Mouse (Mus musculus) cortical plate, adult 2 months (tissue): ENCODE measurements around the gene Tcf7l2.

ENCODE experiments used
- CTCF ChIP-seq: fragments of 200-500 bp; IDR thresholded peaks from 2 replicates; pipeline ENCODE4 v1.5.1; 2011; ENCODE audit warnings: mild to moderate bottlenecking, control low read depth, low read length; ENCODE audit not compliant: insufficient read depth; ENCODE audit errors: extremely low read depth
- POLR2A ChIP-seq: fragments of 200-500 bp; IDR thresholded peaks from 2 replicates; pipeline ENCODE4 v1.6.1; 2011; ENCODE audit warnings: mild to moderate bottlenecking, low read length, control low read depth; ENCODE audit not compliant: insufficient read depth; ENCODE audit errors: extremely low read depth

DNA sequence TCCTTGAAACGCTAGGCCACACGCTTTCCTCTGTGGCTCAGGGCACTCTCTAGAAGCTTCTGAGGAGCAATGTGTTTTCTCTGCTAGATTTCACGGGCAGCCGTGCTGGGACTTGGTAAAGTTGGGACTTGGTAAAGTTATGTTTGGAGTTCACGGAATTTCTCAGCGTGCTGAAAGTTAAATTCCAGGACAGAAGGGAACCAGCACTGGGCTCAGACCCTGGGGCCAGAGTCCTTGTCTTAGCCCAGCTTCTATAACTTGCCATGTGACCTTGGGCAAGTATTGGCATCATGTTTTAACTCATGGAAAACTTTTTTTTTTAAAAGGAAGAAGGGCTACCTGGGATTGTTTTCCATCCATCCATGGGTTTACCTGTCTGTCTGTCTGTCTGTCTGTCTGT, 104.6 kb downstream of the Tcf7l2 start:
- TF ChIP-seq POLR2A = no peak
- no peak for TF ChIP-seq CTCF
